Mouse (Mus musculus): ENCODE results near the gene Cks1b. TPM values are rescaled to one million over a fixed set of nuclear protein-coding genes. Genes with fewer than 3 reads are reported as not detected.

Cks1b gene
- polyA plus RNA-seq, 1 experiment from 2014 or later, result 269 TPM

DNA sequence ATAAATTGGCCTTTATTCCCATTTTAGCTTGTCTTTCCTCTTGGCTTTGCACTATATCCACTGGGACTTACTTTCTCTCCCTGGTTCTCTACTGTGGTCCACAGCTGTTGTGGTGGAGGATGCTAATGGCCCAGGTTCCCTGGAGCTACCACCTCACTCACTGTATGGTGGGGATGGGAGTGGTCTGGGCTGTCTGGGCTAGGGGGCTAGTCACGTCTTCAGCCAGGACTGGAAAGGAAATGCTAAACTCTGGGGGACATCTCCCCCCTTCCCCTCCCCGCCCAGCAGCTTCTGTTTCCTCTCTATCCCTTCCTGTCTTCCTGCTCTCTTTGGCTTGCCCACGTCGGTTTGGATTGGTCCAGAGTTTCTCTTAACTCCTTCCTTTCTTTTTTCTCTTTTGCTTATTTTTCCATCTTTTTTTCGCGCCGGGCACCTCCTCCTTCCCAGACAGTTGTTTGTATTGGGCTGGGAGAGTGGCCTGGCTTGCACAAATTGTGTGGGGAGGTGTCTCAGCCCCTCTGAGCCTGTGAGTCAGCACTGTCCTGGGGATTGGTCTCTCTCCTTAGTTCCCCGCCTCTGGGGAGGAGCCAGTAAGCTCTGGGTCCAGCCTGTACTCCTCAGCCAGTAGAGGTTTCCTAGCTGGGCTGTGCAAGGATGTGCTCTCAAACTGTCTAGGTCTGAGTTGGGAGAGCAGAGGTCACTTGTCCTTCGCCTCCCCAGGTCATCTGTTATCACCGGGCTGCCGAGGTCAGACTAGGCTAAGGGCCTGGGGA, 3.0 kb upstream of the Cks1b start:
- DNase-seq (ENCODE audit: low spot score), result peak; percentile 58
- H3K4me2 ChIP-seq (ENCODE audit: low read length), result peak overlapping the region; percentile 42
- ATAC-seq, result no peak; the same call in 1 of the 2 replicates
- 4% methylated on average over 11 of the region's 11 CpGs for WGBS
- H3K9ac ChIP-seq (ENCODE audit: low read length), result peak overlapping the region; percentile 66; the same call in 1 of the 2 replicates
- H3K4me3 ChIP-seq (ENCODE audit: low read depth, low read length), result peak overlapping the region; percentile 25
- H3K36me3 ChIP-seq (ENCODE audit: control insufficient read depth, insufficient read depth, low read length), result peaks cover 9% of the 10 kb centered on the region; the same call in 1 of the 2 replicates
- H3K9me3 ChIP-seq (replicated peaks; ENCODE audit: control insufficient read depth, low read length), result no peaks in the 10 kb centered on the region
- H3K27ac ChIP-seq (ENCODE audit: low read depth, low read length), result no peak overlapping the region
- H3K4me1 ChIP-seq (ENCODE audit: control insufficient read depth, insufficient read depth, low read length), result peaks cover 20% of the 10 kb centered on the region
- H3K27me3 ChIP-seq (replicated peaks; ENCODE audit: control insufficient read depth, insufficient read depth, low read length), result no peaks in the 10 kb centered on the region

DNA sequence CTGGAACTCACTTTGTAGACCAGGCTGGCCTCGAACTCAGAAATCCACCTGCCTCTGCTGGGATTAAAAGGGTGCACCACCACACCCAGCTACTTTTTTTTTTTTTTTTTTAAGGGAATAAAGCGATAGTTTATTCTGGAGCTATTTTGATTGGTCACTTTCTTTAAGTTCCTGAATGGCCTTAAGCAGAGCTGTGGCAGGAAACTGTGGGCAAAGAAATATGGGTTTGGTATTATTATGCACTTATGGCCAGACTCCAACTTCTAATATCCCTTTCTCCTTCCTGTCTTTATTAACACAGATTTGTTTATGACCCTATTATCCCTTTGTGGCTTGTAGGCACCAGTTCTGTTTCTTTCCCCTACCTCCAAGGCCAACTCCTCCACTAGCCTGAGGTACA, 2.2 kb upstream of the Cks1b start:
- WGBS, result 86% methylated on average over 2 of the region's 2 CpGs
- H3K4me3 ChIP-seq (ENCODE audit: low read depth, low read length), result no peak overlapping the region
- H3K27me3 ChIP-seq (replicated peaks; ENCODE audit: control insufficient read depth, insufficient read depth, low read length), result no peaks in the 10 kb centered on the region
- peaks cover 13% of the 10 kb centered on the region; the same call in 1 of the 2 replicates for H3K36me3 ChIP-seq (ENCODE audit: control insufficient read depth, insufficient read depth, low read length)
- no peak for DNase-seq (ENCODE audit: low spot score)
- H3K4me1 ChIP-seq (ENCODE audit: control insufficient read depth, insufficient read depth, low read length), result peaks cover 20% of the 10 kb centered on the region
- no peak overlapping the region for H3K9ac ChIP-seq (ENCODE audit: low read length)
- no peak overlapping the region for H3K4me2 ChIP-seq (ENCODE audit: low read length)
- H3K9me3 ChIP-seq (replicated peaks; ENCODE audit: control insufficient read depth, low read length), result no peaks in the 10 kb centered on the region
- no peak overlapping the region for H3K27ac ChIP-seq (ENCODE audit: low read depth, low read length)
- ATAC-seq, result no peak

GRCm38 (mm10) chr3:89419981-89420380, 1.8 kb upstream of the Cks1b start:
- H3K9ac ChIP-seq (ENCODE audit: low read length), result peak overlapping the region; percentile 66; the same call in 1 of the 2 replicates
- H3K27ac ChIP-seq (ENCODE audit: low read depth, low read length), result 0 out of 2 replicates have a peak overlapping the region, but pooled peaks have one; percentile 33
- no peak for DNase-seq (ENCODE audit: low spot score)
- peak overlapping the region; percentile 81 for H3K4me2 ChIP-seq (ENCODE audit: low read length)
- no peaks in the 10 kb centered on the region for H3K27me3 ChIP-seq (replicated peaks; ENCODE audit: control insufficient read depth, insufficient read depth, low read length)
- H3K4me3 ChIP-seq (ENCODE audit: low read depth, low read length), result peak overlapping the region; percentile 48
- H3K9me3 ChIP-seq (replicated peaks; ENCODE audit: control insufficient read depth, low read length), result no peaks in the 10 kb centered on the region
- H3K36me3 ChIP-seq (ENCODE audit: control insufficient read depth, insufficient read depth, low read length), result peaks cover 12% of the 10 kb centered on the region
- ATAC-seq, result no peak
- peaks cover 20% of the 10 kb centered on the region for H3K4me1 ChIP-seq (ENCODE audit: control insufficient read depth, insufficient read depth, low read length)
- WGBS, result 39% methylated on average over 3 of the region's 3 CpGs

DNA sequence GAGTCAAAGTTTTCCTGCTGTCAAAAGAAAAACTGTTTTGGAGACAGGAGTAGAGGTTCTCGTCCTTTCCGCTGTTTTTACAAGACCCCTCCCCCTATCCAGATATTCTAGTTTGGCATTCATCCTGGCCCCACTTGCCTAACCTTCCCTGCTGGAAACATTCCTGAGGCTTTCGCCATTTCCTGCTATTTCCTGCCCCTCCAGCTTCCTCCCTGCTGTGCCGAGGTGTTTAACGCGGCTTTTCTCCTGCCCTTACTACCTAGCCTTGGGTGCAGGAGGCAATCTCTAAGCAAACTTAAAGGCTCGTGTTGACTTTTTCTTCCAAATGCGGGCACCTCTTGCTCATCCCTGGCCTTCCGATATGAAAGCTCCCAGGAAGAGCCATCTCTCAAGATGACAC, 1.4 kb upstream of the Cks1b start:
- peak overlapping the region; percentile 66 for H3K9ac ChIP-seq (ENCODE audit: low read length)
- H3K27ac ChIP-seq (ENCODE audit: low read depth, low read length), result 0 out of 2 replicates have a peak overlapping the region, but pooled peaks have one; percentile 33
- H3K4me2 ChIP-seq (ENCODE audit: low read length), result peak overlapping the region; percentile 81
- H3K4me3 ChIP-seq (ENCODE audit: low read depth, low read length), result peak overlapping the region; percentile 48
- 4% methylated on average over 9 of the region's 9 CpGs for WGBS
- H3K36me3 ChIP-seq (ENCODE audit: control insufficient read depth, insufficient read depth, low read length), result peaks cover 15% of the 10 kb centered on the region
- DNase-seq (ENCODE audit: low spot score) (peak; percentile 39), ATAC-seq (no peak)
- no peaks in the 10 kb centered on the region for H3K9me3 ChIP-seq (replicated peaks; ENCODE audit: control insufficient read depth, low read length)
- no peaks in the 10 kb centered on the region for H3K27me3 ChIP-seq (replicated peaks; ENCODE audit: control insufficient read depth, insufficient read depth, low read length)
- H3K4me1 ChIP-seq (ENCODE audit: control insufficient read depth, insufficient read depth, low read length), result peaks cover 20% of the 10 kb centered on the region

- Histone ChIP-seq H3K9ac (ENCODE audit: low read length) (peak overlapping the region; percentile 66), H3K9me3 (replicated peaks; ENCODE audit: control insufficient read depth, low read length) (no peaks in the 10 kb centered on the region), H3K27ac (ENCODE audit: low read depth, low read length) (peak overlapping the region; percentile 67), H3K36me3 (ENCODE audit: control insufficient read depth, insufficient read depth, low read length) (peaks cover 21% of the 10 kb centered on the region), H3K4me2 (ENCODE audit: low read length) (peak overlapping the region; percentile 81), H3K27me3 (replicated peaks; ENCODE audit: control insufficient read depth, insufficient read depth, low read length) (no peaks in the 10 kb centered on the region), H3K4me3 (ENCODE audit: low read depth, low read length) (peak overlapping the region; percentile 48), H3K4me1 (ENCODE audit: control insufficient read depth, insufficient read depth, low read length) (peaks cover 20% of the 10 kb centered on the region)
- ATAC-seq (peak; percentile 13), DNase-seq (ENCODE audit: low spot score) (no peak)
- under 1% methylated on average over 16 of the region's 16 CpGs for WGBS
Observed at GRCm38 (mm10) chr3:89418861-89419250, 673 bp upstream of the Cks1b start.

- WGBS, result 0% methylated on average over 20 of the region's 20 CpGs
- DNase-seq (ENCODE audit: low spot score), result peak; percentile 91
- peaks cover 23% of the 10 kb centered on the region for H3K36me3 ChIP-seq (ENCODE audit: control insufficient read depth, insufficient read depth, low read length)
- peak overlapping the region; percentile 81 for H3K4me2 ChIP-seq (ENCODE audit: low read length)
- H3K9me3 ChIP-seq (replicated peaks; ENCODE audit: control insufficient read depth, low read length), result no peaks in the 10 kb centered on the region
- no peaks in the 10 kb centered on the region for H3K27me3 ChIP-seq (replicated peaks; ENCODE audit: control insufficient read depth, insufficient read depth, low read length)
- ATAC-seq, result peak; percentile 66
- peaks cover 20% of the 10 kb centered on the region for H3K4me1 ChIP-seq (ENCODE audit: control insufficient read depth, insufficient read depth, low read length)
- H3K4me3 ChIP-seq (ENCODE audit: low read depth, low read length), result peak overlapping the region; percentile 48
- H3K9ac ChIP-seq (ENCODE audit: low read length), result peak overlapping the region; percentile 64
- peak overlapping the region; percentile 46 for H3K27ac ChIP-seq (ENCODE audit: low read depth, low read length)
Observed at GRCm38 (mm10) chr3:89417840-89418169, 378 bp downstream of the Cks1b start.

DNA sequence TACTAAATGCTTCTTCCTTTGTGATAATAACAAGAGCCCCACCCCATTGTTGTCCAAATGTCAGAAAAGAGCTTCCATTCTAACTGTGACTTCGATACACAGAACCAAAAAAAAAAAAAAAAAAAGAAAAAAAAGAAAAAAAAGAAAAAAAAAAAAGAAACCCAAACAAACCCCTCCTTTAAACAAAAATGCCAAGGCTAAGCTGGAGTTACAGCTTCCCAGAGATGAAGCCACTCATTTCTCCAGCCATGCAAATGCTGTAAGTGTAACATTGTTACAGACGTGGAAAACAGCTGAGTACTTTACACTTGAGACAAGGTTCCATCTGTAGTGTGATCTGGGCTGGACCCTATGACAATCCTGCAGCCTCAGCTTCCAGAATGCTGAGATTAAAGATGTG, 1.1 kb downstream of the Cks1b start:
- Histone ChIP-seq H3K4me1 (ENCODE audit: control insufficient read depth, insufficient read depth, low read length) (peaks cover 20% of the 10 kb centered on the region), H3K4me3 (ENCODE audit: low read depth, low read length) (peak overlapping the region; percentile 48), H3K27me3 (replicated peaks; ENCODE audit: control insufficient read depth, insufficient read depth, low read length) (no peaks in the 10 kb centered on the region), H3K9me3 (replicated peaks; ENCODE audit: control insufficient read depth, low read length) (no peaks in the 10 kb centered on the region), H3K36me3 (ENCODE audit: control insufficient read depth, insufficient read depth, low read length) (peaks cover 23% of the 10 kb centered on the region), H3K4me2 (ENCODE audit: low read length) (peak overlapping the region; percentile 81), H3K27ac (ENCODE audit: low read depth, low read length) (no peak overlapping the region), H3K9ac (ENCODE audit: low read length) (peak overlapping the region; percentile 64)
- 30% methylated on average over 2 of the region's 2 CpGs for WGBS
- DNase-seq (ENCODE audit: low spot score), result no peak
- no peak for ATAC-seq

- H3K4me2 ChIP-seq (ENCODE audit: low read length), result 0 out of 2 replicates have a peak overlapping the region, but pooled peaks have one; percentile 81
- DNase-seq (ENCODE audit: low spot score) (no peak), ATAC-seq (no peak)
- no peak overlapping the region for H3K27ac ChIP-seq (ENCODE audit: low read depth, low read length)
- H3K36me3 ChIP-seq (ENCODE audit: control insufficient read depth, insufficient read depth, low read length), result peaks cover 23% of the 10 kb centered on the region
- no peaks in the 10 kb centered on the region for H3K9me3 ChIP-seq (replicated peaks; ENCODE audit: control insufficient read depth, low read length)
- H3K4me3 ChIP-seq (ENCODE audit: low read depth, low read length), result no peak overlapping the region
- H3K27me3 ChIP-seq (replicated peaks; ENCODE audit: control insufficient read depth, insufficient read depth, low read length), result no peaks in the 10 kb centered on the region
- H3K4me1 ChIP-seq (ENCODE audit: control insufficient read depth, insufficient read depth, low read length), result peaks cover 15% of the 10 kb centered on the region
- WGBS, result 95% methylated on average over 8 of the region's 8 CpGs
- no peak overlapping the region for H3K9ac ChIP-seq (ENCODE audit: low read length)
Observed at GRCm38 (mm10) chr3:89416158-89416557, 2.0 kb downstream of the Cks1b start.

Data from forebrain, embryonic 14.5 days (tissue).